Mouse (Mus musculus): ENCODE results near the gene Sirt5. TPM values are rescaled to one million over a fixed set of nuclear protein-coding genes. Genes with fewer than 3 reads are reported as not detected.

The Sirt5 gene
- polyA plus RNA-seq, 1 experiment from 2014 or later, result 21.2 TPM

DNA sequence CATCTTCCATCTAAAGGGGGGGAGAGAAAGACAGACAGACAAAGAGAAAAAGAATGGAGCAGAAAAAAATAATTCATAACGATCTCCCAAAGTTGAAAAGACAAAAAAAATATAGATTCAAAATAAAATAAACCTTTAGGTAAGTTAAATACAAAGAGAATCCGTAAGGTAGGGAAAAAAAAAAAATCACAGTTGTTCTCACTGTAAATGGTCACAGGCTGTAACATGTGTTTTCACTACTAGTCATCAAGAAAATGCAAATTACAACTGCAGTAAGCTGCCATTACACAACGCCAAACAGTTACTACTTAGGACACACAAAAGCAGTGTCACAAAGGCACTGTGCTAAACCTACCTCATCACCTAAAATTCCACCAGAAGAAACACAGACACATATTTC, 79.4 kb downstream of the Sirt5 start:
- TF ChIP-seq CTCF (IDR thresholded peaks at IDR 0.05; ENCODE audit: low read depth), result no peak
- DNase-seq (no peak), ATAC-seq (ENCODE audit: insufficient read depth) (no peak)
- peaks cover 9% of the 10 kb centered on the region for H3K4me1 ChIP-seq (ENCODE audit: insufficient read depth)
- no peaks in the 10 kb centered on the region for H3K27me3 ChIP-seq (ENCODE audit: insufficient read depth, low read length)
- no peaks in the 10 kb centered on the region for H3K9me3 ChIP-seq (ENCODE audit: low read depth, low read length)
- WGBS, result 93% methylated on average over 3 of the region's 3 CpGs
- no peak overlapping the region for H3K4me2 ChIP-seq
- no peaks in the 10 kb centered on the region for H3K36me3 ChIP-seq (ENCODE audit: insufficient read depth)
- no peak overlapping the region for H3K9ac ChIP-seq
- no peak overlapping the region for H3K27ac ChIP-seq (ENCODE audit: low read depth)
- no peak overlapping the region for H3K4me3 ChIP-seq (ENCODE audit: low read depth, low read length)

Other genes starting within 250 kb of the Sirt5 start
- 49.9 and 53.6 TPM in 2 replicates for gene Tbc1d7, start 194.0 kb upstream of the Sirt5 start, polyA plus RNA-seq (2014; fragmentation: Nextera tagmentation; extraction: Ambion mirVana)
- gene Gfod1, start 61.3 kb upstream of the Sirt5 start, polyA plus RNA-seq (2014; fragmentation: Nextera tagmentation; extraction: Ambion mirVana), result 1.0 and 1.4 TPM in 2 replicates
- gene Nol7, start 32.9 kb downstream of the Sirt5 start, polyA plus RNA-seq (2014; fragmentation: Nextera tagmentation; extraction: Ambion mirVana), result 137 and 144 TPM in 2 replicates
- 11.9 and 14.5 TPM in 2 replicates for gene Ranbp9, start 115.8 kb downstream of the Sirt5 start, polyA plus RNA-seq (2014; fragmentation: Nextera tagmentation; extraction: Ambion mirVana)
- gene Mcur1, start 194.7 kb downstream of the Sirt5 start, polyA plus RNA-seq (2014; fragmentation: Nextera tagmentation; extraction: Ambion mirVana), result 17.3 and 18.9 TPM in 2 replicates

All from lung, embryonic 14.5 days (tissue).